Mouse (Mus musculus) olfactory bulb, adult 2 months (tissue): Measurements from ENCODE around the gene Cfc1.

Experiments
- CTCF ChIP-seq: fragments of 200-500 bp; IDR thresholded peaks from 2 replicates; pipeline ENCODE4 v1.5.1; 2012; ENCODE audit warnings: low read depth, mild to moderate bottlenecking, low read length, moderate library complexity; ENCODE audit not compliant: insufficient read depth
- POLR2A ChIP-seq: fragments of 200-500 bp; IDR thresholded peaks from 2 replicates; pipeline ENCODE4 v1.6.1; 2012; ENCODE audit warnings: mild to moderate bottlenecking, low read depth, low read length, moderate library complexity; ENCODE audit not compliant: insufficient read depth

- TF ChIP-seq CTCF (no peak), POLR2A (no peak)
These were observed 22.4 kb upstream of the Cfc1 start for GRCm38 (mm10) chr1:34513068-34513467.
